Mouse (Mus musculus) brain, embryonic 14.5 days (tissue): ENCODE measurements around the gene Crygf.

Experiments
- CTCF ChIP-seq: fragments of 200-500 bp; IDR thresholded peaks from 2 replicates; pipeline ENCODE4 v1.5.1; 2012; ENCODE audit warnings: inconsistent platforms, mild to moderate bottlenecking, moderate library complexity, borderline replicate concordance; ENCODE audit not compliant: insufficient read depth, insufficient read length; ENCODE audit errors: extremely low read depth
- POLR2A ChIP-seq: fragments of 200-500 bp; IDR thresholded peaks from 2 replicates; pipeline ENCODE4 v1.6.1; 2012; ENCODE audit warnings: mild to moderate bottlenecking, inconsistent platforms, borderline replicate concordance; ENCODE audit not compliant: poor library complexity, insufficient read depth, insufficient read length, severe bottlenecking; ENCODE audit errors: extremely low read depth

DNA sequence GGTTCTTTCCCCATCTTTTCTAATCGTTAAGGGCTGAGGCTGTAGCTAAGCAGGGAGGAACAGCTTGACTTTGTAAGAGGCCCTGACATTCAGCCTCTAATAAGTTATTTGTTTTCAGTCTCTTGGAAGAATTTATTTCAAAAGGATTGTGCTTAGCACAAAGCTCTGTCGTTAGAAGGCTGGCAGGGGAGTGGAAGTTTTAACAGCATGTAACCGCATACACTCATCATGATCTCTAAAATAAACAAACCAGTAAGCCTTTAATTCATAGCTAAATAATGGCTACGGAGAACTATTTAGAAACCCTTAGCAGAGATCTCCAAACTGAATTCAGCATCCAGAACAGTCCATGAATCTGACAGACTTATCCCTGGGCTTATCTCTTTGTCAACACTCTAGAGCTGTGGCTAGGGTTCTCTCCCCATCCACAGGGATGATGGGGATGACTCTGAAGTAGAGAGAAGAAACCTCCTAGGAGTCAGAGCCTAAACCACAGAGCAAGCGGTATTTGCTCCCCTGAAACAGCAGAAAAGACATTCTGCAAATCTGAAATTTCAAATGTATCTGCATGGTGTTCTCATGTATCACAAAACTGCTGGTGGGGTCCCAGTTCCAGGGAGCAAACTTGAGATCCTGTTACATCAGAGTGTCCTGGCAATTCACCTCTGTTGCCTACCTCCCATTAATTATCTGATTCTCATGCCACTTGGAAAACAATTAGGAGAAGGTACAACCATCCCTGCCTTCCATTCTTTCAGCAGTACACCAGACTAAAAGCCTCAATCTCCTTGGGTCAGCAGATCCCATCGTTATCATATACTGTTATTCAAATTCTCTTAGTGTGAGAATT, 734 bp upstream of the Crygf start:
- no peak for TF ChIP-seq CTCF
- no peak for TF ChIP-seq POLR2A
